In genomic region chr5:31636636-31637253, GRCm38 (mm10) we compare ENCODE assay signal across 14 mouse cellular contexts. TPM values are rescaled to one million over a fixed set of nuclear protein-coding genes. Genes with fewer than 3 reads are reported as not detected.
DNase-seq lines count a peak whose midpoint lies in the region; ATAC-seq and TF ChIP-seq lines count a peak whose summit lies in the region.
"Had no signal": no experiment of that assay in that cellular context is flagged by ENCODE, and none has a peak within 500 bp of the region (broad histone marks: within the 10 kb centered on the region; RNA-seq: fewer than 3 reads in every experiment).

No protein-coding gene starts in this region.

- 30% methylated on average over 9 of the region's 9 CpGs for WGBS in heart, embryonic 14.5 days
- WGBS in intestine, embryonic 16.5 days = 40% methylated on average over 9 of the region's 9 CpGs
- 71% methylated on average over 9 of the region's 9 CpGs for WGBS in hindbrain, embryonic 11.5 days
- WGBS in kidney, adult 2 months = 78% methylated on average over 9 of the region's 9 CpGs

- TF ChIP-seq CTCF in E14TG2a.4 (conservative IDR thresholded peaks at IDR 0.05; ENCODE audit: low read length) = no peak
- no peak for TF ChIP-seq CTCF in kidney, adult 2 months (conservative IDR thresholded peaks at IDR 0.05; ENCODE audit: insufficient read depth, insufficient read length, low read depth, low read length)

- H3K36me3 ChIP-seq in heart, embryonic 14.5 days (ENCODE audit: control insufficient read depth, insufficient read depth, low read length) = peaks cover 6% of the 10 kb centered on the region; the same call in 1 of the 2 replicates
- H3K36me3 ChIP-seq in E14TG2a.4 (ENCODE audit: insufficient read depth, low read length) (peaks cover 13% of the 10 kb centered on the region), myocyte (ENCODE audit: control insufficient read depth, insufficient read depth) (no peaks in the 10 kb centered on the region)
- 0 out of 2 replicates have a peak, but pooled peaks cover 2% of the 10 kb centered on the region for H3K36me3 ChIP-seq in intestine, embryonic 16.5 days (ENCODE audit: control insufficient read depth, insufficient read depth, low read length)
- H3K36me3 ChIP-seq in hindbrain, embryonic 11.5 days (ENCODE audit: control insufficient read depth, insufficient read depth, low read length) = no peaks in the 10 kb centered on the region
- no peaks in the 10 kb centered on the region for H3K36me3 ChIP-seq in kidney, adult 2 months (ENCODE audit: control insufficient read depth, insufficient read depth, low read length)

- ATAC-seq in heart, embryonic 14.5 days (ENCODE audit: insufficient number of reproducible peaks, insufficient read depth, low FRiP score, low read depth) = no peak
- peak; percentile 77 for ATAC-seq in intestine, embryonic 16.5 days
- ATAC-seq in hindbrain, embryonic 11.5 days (ENCODE audit: low FRiP score) = no peak

- no peaks in the 10 kb centered on the region for H3K9me3 ChIP-seq in heart, embryonic 14.5 days (ENCODE audit: control insufficient read depth, low read length)
- H3K9me3 ChIP-seq in E14TG2a.4 (ENCODE audit: low read length) = peaks cover 8% of the 10 kb centered on the region
- H3K9me3 ChIP-seq in intestine, embryonic 16.5 days (ENCODE audit: control insufficient read depth, low read length) = no peaks in the 10 kb centered on the region
- no peaks in the 10 kb centered on the region for H3K9me3 ChIP-seq in hindbrain, embryonic 11.5 days (ENCODE audit: control insufficient read depth, low read length)

- H3K4me3 ChIP-seq in heart, embryonic 14.5 days (ENCODE audit: control insufficient read depth in 1 of 2, insufficient read depth in 1 of 2, low read depth in 1 of 2, low read length in 2 of 2) = no peak overlapping the region
- 0 out of 2 replicates have a peak overlapping the region, but pooled peaks have one; percentile 53 for H3K4me3 ChIP-seq in E14TG2a.4 (replicated peaks; ENCODE audit: low read length)
- no peak overlapping the region for H3K4me3 ChIP-seq in intestine, embryonic 16.5 days (ENCODE audit: low read length)
- no peak overlapping the region for H3K4me3 ChIP-seq in myocyte
- no peak overlapping the region for H3K4me3 ChIP-seq in hindbrain, embryonic 11.5 days (ENCODE audit: low read depth, low read length)
- no peak overlapping the region for H3K4me3 ChIP-seq in kidney, adult 2 months (ENCODE audit: insufficient read depth, low read depth, low read length)

- peak overlapping the region; percentile 28; the same call in 1 of the 2 replicates for H3K9ac ChIP-seq in heart, embryonic 14.5 days (ENCODE audit: low read length)
- H3K9ac ChIP-seq in intestine, embryonic 16.5 days (ENCODE audit: low read depth, low read length) = peak overlapping the region; percentile 2; the same call in 1 of the 2 replicates
- H3K9ac ChIP-seq in hindbrain, embryonic 11.5 days (ENCODE audit: low read depth, low read length) = no peak overlapping the region

- DNase-seq in heart, adult 18-20 months = no peak
- no peak for DNase-seq in hindbrain, embryonic 11.5 days (ENCODE audit: low spot score)
- DNase-seq in kidney, adult 8-10 months = no peak
- DNase-seq in kidney, adult 2 months = no peak
- DNase-seq: adrenal gland, postnatal 14 days; cerebellum, adult 9-11 months; heart, postnatal 10 days; kidney, postnatal 36 days; left cerebral cortex, postnatal 4 days; right cerebral cortex, postnatal 14 days had no signal

- H3K27ac ChIP-seq in heart, embryonic 14.5 days (replicated peaks in 1 of 2; ENCODE audit: control insufficient read depth in 1 of 2, insufficient read depth in 1 of 2, low read depth in 2 of 2, low read length in 2 of 2) = peak overlapping the region; percentile 46 to 77
- no peak overlapping the region for H3K27ac ChIP-seq in intestine, embryonic 16.5 days (ENCODE audit: low read length)
- H3K27ac ChIP-seq in hindbrain, embryonic 11.5 days (ENCODE audit: low read depth, low read length) = no peak overlapping the region
- no peak overlapping the region for H3K27ac ChIP-seq in kidney, adult 2 months (ENCODE audit: insufficient read depth, low read depth, low read length)

- no peak overlapping the region for H3ac ChIP-seq in myocyte (ENCODE audit: control insufficient read depth, insufficient read length)

- H3K4me1 ChIP-seq in heart, embryonic 14.5 days (ENCODE audit: control insufficient read depth in 2 of 2, insufficient read depth in 2 of 2, low read length in 2 of 2) = peaks cover 9 to 15% of the 10 kb centered on the region in 2 experiments
- peaks cover 66% of the 10 kb centered on the region for H3K4me1 ChIP-seq in E14TG2a.4 (replicated peaks; ENCODE audit: low read depth, low read length)
- 0 out of 2 replicates have a peak, but pooled peaks cover 11% of the 10 kb centered on the region for H3K4me1 ChIP-seq in intestine, embryonic 16.5 days (ENCODE audit: control insufficient read depth, insufficient read depth, low read length)
- no peaks in the 10 kb centered on the region for H3K4me1 ChIP-seq in hindbrain, embryonic 11.5 days (replicated peaks; ENCODE audit: control insufficient read depth, insufficient read depth, low read length)
- no peaks in the 10 kb centered on the region for H3K4me1 ChIP-seq in kidney, adult 2 months (ENCODE audit: control insufficient read depth, insufficient read depth, low read length)

- no peak for TF ChIP-seq POLR2A in myocyte (IDR thresholded peaks at IDR 0.05; ENCODE audit: insufficient read length, low read depth)
- no peak for TF ChIP-seq POLR2A in kidney, adult 2 months (IDR thresholded peaks at IDR 0.05; ENCODE audit: low read depth, low read length)

- H3K27me3 ChIP-seq in heart, embryonic 14.5 days (ENCODE audit: control insufficient read depth, insufficient read depth, low read length) = no peaks in the 10 kb centered on the region
- H3K27me3 ChIP-seq in E14TG2a.4 (ENCODE audit: insufficient read depth, low read length) (no peaks in the 10 kb centered on the region), myocyte (ENCODE audit: control insufficient read depth, insufficient read depth, insufficient read length) (no peaks in the 10 kb centered on the region)
- H3K27me3 ChIP-seq in intestine, embryonic 16.5 days (replicated peaks; ENCODE audit: control insufficient read depth, insufficient read depth, low read length) = no peaks in the 10 kb centered on the region
- no peaks in the 10 kb centered on the region for H3K27me3 ChIP-seq in hindbrain, embryonic 11.5 days (ENCODE audit: control insufficient read depth, insufficient read depth, low read length)
- no peaks in the 10 kb centered on the region for H3K27me3 ChIP-seq in kidney, adult 2 months (replicated peaks; ENCODE audit: control insufficient read depth, insufficient read depth, low read length)

- H3K79me2 ChIP-seq in myocyte (ENCODE audit: control insufficient read depth, insufficient read depth) = no peaks in the 10 kb centered on the region

- H3K4me2 ChIP-seq in heart, embryonic 14.5 days (ENCODE audit: low read length) = no peak overlapping the region
- H3K4me2 ChIP-seq in intestine, embryonic 16.5 days (ENCODE audit: low read depth, low read length) = no peak overlapping the region
- H3K4me2 ChIP-seq in myocyte (ENCODE audit: low read depth) = peak overlapping the region; percentile 74
- no peak overlapping the region for H3K4me2 ChIP-seq in hindbrain, embryonic 11.5 days (replicated peaks; ENCODE audit: low read depth, low read length)

TF ChIP-seq in myocyte, 11 proteins besides CTCF, POLR2A, EP300 and RAD21:
- TF ChIP-seq SRF (IDR thresholded peaks at IDR 0.05; ENCODE audit: control insufficient read depth, insufficient read length, low read depth) = no peak
- no peak for TF ChIP-seq TCF3 (IDR thresholded peaks at IDR 0.05; ENCODE audit: insufficient read length, low read depth)
- TF ChIP-seq TCF12 (IDR thresholded peaks at IDR 0.05; ENCODE audit: insufficient read depth, poor library complexity, severe bottlenecking) = peak; percentile 37
- TF ChIP-seq MYOG (IDR thresholded peaks at IDR 0.05; ENCODE audit: control insufficient read depth in 1 of 3, insufficient read depth in 1 of 3, insufficient read length in 2 of 3, low read depth in 2 of 3) = peak in 2 of 3 experiments; percentile 49 to 73
- TF ChIP-seq CEBPB (IDR thresholded peaks at IDR 0.05; ENCODE audit: insufficient read depth, poor library complexity, severe bottlenecking) = peak; percentile 94
- peak in 1 of 3 experiments; percentile 78 for TF ChIP-seq MYOD1 (IDR thresholded peaks at IDR 0.05; ENCODE audit: control insufficient read depth in 1 of 3, insufficient read length in 2 of 3, low read depth in 2 of 3)
TF ChIP-seq in myocyte: peak in this region for 4.

RNA-seq across cellular contexts. Expression of gene Mrpl33, which starts 40.0 kb away (rescaled TPM):
- polyA plus RNA-seq in heart, embryonic 14.5 days (2014; fragmentation: Nextera tagmentation; extraction: Ambion mirVana) = 435 and 456 TPM in 2 replicates
- 100 to 1,000 TPM; 322 to 333 TPM for total RNA-seq in heart, adult 18-20 months (2021)
- 277 and 288 TPM in 2 replicates for polyA plus RNA-seq in intestine, embryonic 16.5 days (2015; fragmentation: Nextera tagmentation; extraction: Ambion mirVana)
- polyA plus RNA-seq in myocyte (2012; fragmentation: generic; extraction: Trizol) = 241 TPM
- polyA plus RNA-seq in hindbrain, embryonic 11.5 days (2014; fragmentation: Nextera tagmentation; extraction: Ambion mirVana) = 213 and 215 TPM in 2 replicates
- 24.1 and 34.3 TPM in 2 replicates for polyA plus RNA-seq in kidney, adult 2 months (2012; rRNA removed)

Comparison
In these comparisons a context has a peak if more than half of its experiments do, and no peak if none do; other contexts are left out.
1. H3K27ac ChIP-seq: peak in heart, embryonic 14.5 days (2 of 2); none in intestine, embryonic 16.5 days (single experiment), hindbrain, embryonic 11.5 days (single experiment) and kidney, adult 2 months (single experiment).